Mouse (Mus musculus) stomach, postnatal 0 days (tissue): ENCODE results near the gene Gm49318.

Experiments used
- CTCF ChIP-seq: IDR thresholded peaks from 2 replicates; pipeline ENCODE4 v1.5.1; 2016; ENCODE audit warnings: antibody characterized with exemption, low read depth, mild to moderate bottlenecking, moderate library complexity
- EP300 ChIP-seq: optimal IDR thresholded peaks from 2 replicates; pipeline ENCODE3; 2016; ENCODE audit warnings: antibody characterized with exemption

GRCm38 (mm10) chr9:22070791-22071573 lies at the start of gene Gm49318, which contains the start of gene Zfp653:
- TF ChIP-seq CTCF = peak; percentile 59
- TF ChIP-seq EP300 = no peak
